Mouse (Mus musculus): ENCODE measurements around the gene St6galnac4. TPM values are rescaled to one million over a fixed set of nuclear protein-coding genes. Genes with fewer than 3 reads are reported as not detected.

The St6galnac4 gene
- 33.5 and 34.2 TPM in 2 replicates for polyA plus RNA-seq (2012; rRNA removed)

DNA sequence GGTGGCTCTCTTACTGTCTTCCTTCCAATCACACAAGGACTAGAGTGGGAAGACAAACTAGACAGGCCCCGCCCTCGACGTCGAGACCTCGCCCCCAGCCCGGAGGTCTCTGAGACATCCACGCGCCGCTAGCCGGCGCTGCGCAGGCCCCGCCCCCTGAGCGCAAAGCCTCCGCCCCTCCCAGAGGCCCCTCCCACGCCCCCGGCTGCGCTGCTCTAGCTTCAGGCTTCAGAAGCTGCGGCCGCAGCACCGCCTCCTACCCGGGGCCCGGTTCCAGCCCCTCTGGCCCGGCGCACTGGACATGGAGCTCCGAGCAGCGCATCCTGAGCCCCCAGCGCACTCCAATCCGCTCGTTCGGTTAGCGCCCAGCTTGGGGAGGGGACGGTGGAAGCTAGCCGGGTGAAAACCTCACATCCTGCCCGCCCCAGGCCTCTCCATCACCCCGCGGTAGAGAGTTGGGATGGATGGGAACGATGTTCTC lies at the start of gene St6galnac4:
Gene St6galnac4, plus strand, starts transcription at position 225 of the 481 bp plus-strand sequence.

GRCm38 (mm10) chr2:32570698-32571494 lies 16.0 kb upstream of the St6galnac4 start, which contains the start of gene Dpm2:
Gene Dpm2 (plus strand): TSS chr2:32570858.

DNA sequence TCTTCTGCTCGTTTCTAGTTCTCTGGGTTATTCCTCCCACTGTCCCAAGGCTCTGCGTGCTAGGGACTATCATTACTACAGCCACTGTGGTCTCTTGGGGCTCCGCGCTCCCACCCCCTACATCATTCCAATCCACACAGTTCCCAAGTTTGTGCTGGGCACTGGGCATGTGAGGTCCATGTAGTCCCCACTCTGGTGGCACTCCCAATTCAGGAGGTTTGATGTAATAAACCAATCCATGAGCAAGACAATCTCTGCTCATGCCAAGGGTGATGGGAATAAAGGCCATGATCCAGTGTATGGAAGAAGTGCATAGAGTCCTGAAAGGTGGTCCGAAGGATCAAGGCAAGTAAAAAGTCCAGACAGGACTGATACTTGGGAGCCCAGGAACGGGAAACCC lies 12.4 kb upstream of the St6galnac4 start, which contains the start of gene Pip5kl1:
Gene Pip5kl1, plus strand, starts transcription at position 301 of the 400 bp plus-strand sequence.

DNA sequence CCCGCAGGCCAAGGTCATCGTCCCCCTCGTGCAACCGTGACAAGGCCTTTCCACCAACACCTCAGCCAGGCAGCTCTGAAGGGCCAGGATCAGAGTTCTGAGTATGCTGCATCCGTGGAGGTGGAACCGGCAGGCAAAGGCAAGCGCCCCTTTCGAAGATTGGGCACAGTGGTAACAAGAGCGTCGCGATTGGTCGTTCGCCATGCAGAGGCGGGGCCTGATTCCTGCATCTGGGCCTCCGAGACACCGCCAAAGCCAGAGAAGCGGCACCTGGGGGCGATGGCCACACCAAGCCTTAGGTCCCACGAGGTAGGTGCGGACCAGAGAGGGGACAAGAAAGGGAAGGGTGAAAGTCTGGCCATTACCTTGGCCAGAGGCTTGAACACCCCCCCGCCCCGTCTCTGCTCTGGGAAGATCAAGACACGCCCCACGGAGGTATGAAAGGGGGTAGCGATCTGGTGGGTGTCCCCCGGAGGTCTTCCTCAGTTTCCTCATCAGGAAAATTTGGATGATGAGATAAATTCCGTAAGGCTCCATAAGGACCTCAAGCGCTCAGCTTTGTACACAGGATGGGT lies 11.2 kb upstream of the St6galnac4 start, which contains the start of gene 9430097D07Rik:
Gene 9430097D07Rik, minus strand, starts transcription at position 99 of the 575 bp plus-strand sequence.

DNA sequence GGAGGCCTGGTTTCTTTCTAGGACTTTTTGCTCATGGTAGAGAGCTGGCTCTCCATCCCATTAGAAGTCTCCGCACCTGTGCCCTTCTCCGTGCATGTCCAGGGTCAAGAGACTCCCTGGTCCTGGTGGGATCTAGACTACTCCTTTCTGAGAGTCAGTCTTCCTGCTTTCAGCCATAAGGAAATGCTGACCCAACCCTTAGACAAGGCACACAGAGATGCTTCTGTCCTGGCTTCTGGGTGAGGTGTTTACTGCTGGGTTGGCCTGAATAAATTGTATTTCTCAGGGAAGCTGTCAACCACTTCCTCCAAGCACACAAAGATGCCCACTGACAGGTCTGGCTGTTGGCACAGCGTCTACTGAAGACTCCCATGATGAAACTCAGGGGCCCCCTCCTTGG lies 12.5 kb downstream of the St6galnac4 start, which contains the start of gene St6galnac6:
Gene St6galnac6, plus strand, starts transcription at position 301 of the 400 bp plus-strand sequence.

DNA sequence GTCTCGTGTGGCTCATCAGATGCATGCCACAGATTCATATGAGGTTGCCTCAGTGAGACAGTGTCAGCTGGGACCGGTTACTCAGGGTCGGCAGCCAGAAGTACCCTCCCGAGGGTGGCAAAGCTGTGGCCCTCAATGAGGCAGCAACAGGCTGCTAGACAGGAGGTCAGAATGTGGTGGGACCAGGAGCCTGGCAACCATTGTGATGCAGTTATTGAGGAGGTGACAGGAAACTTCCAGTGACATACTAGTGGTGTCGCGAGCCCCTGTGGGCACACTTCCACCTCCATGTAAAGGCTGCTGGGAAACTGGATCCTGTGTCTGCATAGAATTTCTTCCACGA lies 34.6 kb downstream of the St6galnac4 start, which contains the start of gene Ak1:
Gene Ak1, plus strand, starts transcription at position 242 of the 343 bp plus-strand sequence.

GRCm38 (mm10) chr2:32646379-32647056 lies 59.6 kb downstream of the St6galnac4 start, which contains the start of gene Eng:
Gene Eng (plus strand): TSS chr2:32646595.

Other genes with a start within 250 kb of the St6galnac4 start
- gene Ciz1, start 234.8 kb upstream of the St6galnac4 start, polyA plus RNA-seq (2012; rRNA removed) = 395 and 555 TPM in 2 replicates
- 141 and 169 TPM in 2 replicates for gene Dnm1, start 233.8 kb upstream of the St6galnac4 start, polyA plus RNA-seq (2012; rRNA removed)
- gene 1110008P14Rik, start 205.2 kb upstream of the St6galnac4 start, polyA plus RNA-seq (2012; rRNA removed) = 335 and 395 TPM in 2 replicates
- gene Lcn2, start 198.8 kb upstream of the St6galnac4 start, polyA plus RNA-seq (2012; rRNA removed) = 201 and 263 TPM in 2 replicates
- gene Ptges2, start 191.2 kb upstream of the St6galnac4 start, polyA plus RNA-seq (2012; rRNA removed) = 32.5 and 39.0 TPM in 2 replicates
- 5.6 and 7.1 TPM in 2 replicates for gene Naif1, start 136.6 kb upstream of the St6galnac4 start, polyA plus RNA-seq (2012; rRNA removed)
- 17.3 and 18.1 TPM in 2 replicates for gene Slc25a25, start 135.7 kb upstream of the St6galnac4 start, polyA plus RNA-seq (2012; rRNA removed)
- 31.7 and 37.3 TPM in 2 replicates for gene Fam102a, start 51.8 kb upstream of the St6galnac4 start, polyA plus RNA-seq (2012; rRNA removed)
- gene Dpm2, start 16.2 kb upstream of the St6galnac4 start, polyA plus RNA-seq (2012; rRNA removed) = 118 and 149 TPM in 2 replicates
- 0.67 and 0.74 TPM in 2 replicates for gene Pip5kl1, start 12.3 kb upstream of the St6galnac4 start, polyA plus RNA-seq (2012; rRNA removed)
- not detected in 2 replicates for gene 9430097D07Rik, start 11.4 kb upstream of the St6galnac4 start, polyA plus RNA-seq (2012; rRNA removed)
- gene St6galnac6, start 12.6 kb downstream of the St6galnac4 start, polyA plus RNA-seq (2012; rRNA removed) = 80.7 and 95.8 TPM in 2 replicates
- 24.3 and 26.7 TPM in 2 replicates for gene Ak1, start 34.7 kb downstream of the St6galnac4 start, polyA plus RNA-seq (2012; rRNA removed)
- 174 and 176 TPM in 2 replicates for gene Eng, start 59.5 kb downstream of the St6galnac4 start, polyA plus RNA-seq (2012; rRNA removed)
- gene Fpgs, start 117.0 kb downstream of the St6galnac4 start, polyA plus RNA-seq (2012; rRNA removed) = 92.0 and 102 TPM in 2 replicates
- gene Cdk9, start 126.0 kb downstream of the St6galnac4 start, polyA plus RNA-seq (2012; rRNA removed) = 181 and 213 TPM in 2 replicates
- gene Sh2d3c, start 134.0 kb downstream of the St6galnac4 start, polyA plus RNA-seq (2012; rRNA removed) = 50.4 and 50.9 TPM in 2 replicates
- not detected in 2 replicates for gene 6330409D20Rik, start 153.9 kb downstream of the St6galnac4 start, polyA plus RNA-seq (2012; rRNA removed)
- 120 and 130 TPM in 2 replicates for gene Tor2a, start 170.1 kb downstream of the St6galnac4 start, polyA plus RNA-seq (2012; rRNA removed)
- gene Ttc16, start 188.5 kb downstream of the St6galnac4 start, polyA plus RNA-seq (2012; rRNA removed) = 9.9 and 10.3 TPM in 2 replicates
- gene Ptrh1, start 188.7 kb downstream of the St6galnac4 start, polyA plus RNA-seq (2012; rRNA removed) = 18.7 and 19.7 TPM in 2 replicates
- gene Cfap157, start 197.3 kb downstream of the St6galnac4 start, polyA plus RNA-seq (2012; rRNA removed) = 1.5 and 1.6 TPM in 2 replicates

Measured in ovary, adult 2 months (tissue).